Mouse (Mus musculus): ENCODE results near the gene Hist1h2ad. TPM values are rescaled to one million over a fixed set of nuclear protein-coding genes. Genes with fewer than 3 reads are reported as not detected.
A peak's percentile ranks its signal among the peaks of the same experiment; 100 is the strongest.
"Not testable (repeated sequence)": the region's sequence is repeated elsewhere in the genome, so short reads cannot be mapped to it uniquely, and the experiment has no call there.

The Hist1h2ad gene
- polyA plus RNA-seq, 1 experiment = 12.2 TPM

DNA sequence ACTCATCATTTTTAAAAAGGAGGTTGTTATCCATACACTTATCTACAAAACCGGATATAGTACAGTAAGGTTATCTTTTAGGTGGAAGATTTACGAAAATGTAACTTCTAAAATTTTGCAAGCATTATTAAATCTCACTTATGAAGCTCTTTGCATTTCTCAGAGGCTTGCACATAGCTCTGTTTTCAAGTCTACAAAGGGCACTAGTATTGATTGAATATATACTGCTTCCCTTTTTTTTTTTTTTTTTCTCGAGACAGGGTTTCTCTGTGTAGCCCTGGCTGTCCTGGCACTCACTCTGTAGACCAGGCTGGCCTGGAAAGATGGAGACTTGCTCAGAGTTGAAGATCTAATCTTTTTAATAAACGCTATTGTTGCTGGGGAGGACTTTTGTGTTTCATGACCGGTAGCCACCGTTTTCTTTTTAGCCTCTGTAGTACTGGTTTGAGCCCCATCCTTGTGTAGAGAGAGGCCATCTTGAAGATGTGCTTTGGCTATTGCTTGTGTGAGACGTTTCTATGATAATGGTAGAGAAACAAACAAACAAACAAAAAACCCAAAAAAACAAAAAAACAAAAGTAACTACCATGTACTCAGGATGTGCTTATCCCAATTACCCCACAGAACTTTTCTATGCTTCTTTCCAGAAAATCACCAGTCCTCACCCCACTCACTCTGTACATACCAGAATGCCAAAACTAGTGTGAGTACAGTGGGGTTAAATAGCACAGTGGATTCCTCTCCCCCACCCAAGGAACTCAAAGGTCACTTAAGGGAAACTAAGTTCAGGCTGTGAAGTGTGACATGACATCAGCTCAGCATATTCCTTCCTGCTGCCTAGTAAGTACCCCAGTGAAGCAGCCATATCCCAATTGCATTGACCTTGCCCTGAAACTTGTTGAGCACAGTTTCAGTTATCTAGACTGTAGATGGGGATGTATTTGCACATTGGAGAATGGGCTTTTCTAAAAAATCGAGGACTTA is 22.0 kb upstream of the Hist1h2ad start:
- Histone ChIP-seq H3K4me1 (ENCODE audit: control insufficient read depth, insufficient read depth, insufficient read length) (peaks cover 4% of the 10 kb centered on the region), H3K36me3 (ENCODE audit: control insufficient read depth, insufficient read depth, low read length) (no peaks in the 10 kb centered on the region), H3K27ac (ENCODE audit: insufficient read depth, low read length) (peak overlapping the region; percentile 84; the same call in 1 of the 2 replicates), H3K27me3 (ENCODE audit: control insufficient read depth, insufficient read depth, low read length) (no peaks in the 10 kb centered on the region), H3K4me3 (ENCODE audit: extremely low read depth, insufficient read depth, insufficient read length) (no peak overlapping the region)
- no peak for TF ChIP-seq CTCF (IDR thresholded peaks at IDR 0.05; ENCODE audit: extremely low read depth, insufficient read depth, insufficient read length, insufficient replicate concordance)
- no peak for TF ChIP-seq POLR2A (IDR thresholded peaks at IDR 0.05; ENCODE audit: low read depth, low read length)
- no peak for DNase-seq (ENCODE audit: low read depth in 1 of 2, low spot score in 2 of 2)
- 45% methylated on average over 8 of the region's 8 CpGs for WGBS

DNA sequence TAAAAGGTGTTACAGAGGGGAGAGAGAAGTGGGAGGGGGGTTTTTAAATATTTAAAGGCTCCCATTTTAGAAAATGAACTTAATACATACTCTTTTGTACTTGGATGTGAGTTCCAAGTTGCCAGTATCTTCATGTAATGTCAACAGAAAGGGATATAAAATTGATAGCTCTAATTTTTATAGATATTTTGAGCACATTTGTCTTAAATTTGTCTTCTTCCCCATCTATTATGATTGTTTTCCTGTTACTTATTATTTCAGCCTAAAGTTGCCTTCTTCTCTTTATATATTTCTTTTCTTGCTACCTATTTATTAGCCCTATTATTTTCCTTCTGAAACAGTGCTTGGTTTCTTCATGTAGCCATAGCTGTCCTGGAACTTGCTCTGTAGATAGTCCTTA is 21.2 kb upstream of the Hist1h2ad start, which contains the start of gene Hist1h1d:
Hist1h1d (plus strand) TSS at position 301 of the 400 bp plus-strand sequence.
- Histone ChIP-seq H3K36me3 (ENCODE audit: control insufficient read depth, insufficient read depth, low read length) (no peaks in the 10 kb centered on the region), H3K27ac (ENCODE audit: insufficient read depth, low read length) (no peak within 1 kb of the TSS), H3K4me1 (ENCODE audit: control insufficient read depth, insufficient read depth, insufficient read length) (peaks cover 4% of the 10 kb centered on the region), H3K4me3 (ENCODE audit: extremely low read depth, insufficient read depth, insufficient read length) (no peak within 1 kb of the TSS), H3K27me3 (ENCODE audit: control insufficient read depth, insufficient read depth, low read length) (no peaks in the 10 kb centered on the region)
- TF ChIP-seq POLR2A (IDR thresholded peaks at IDR 0.05; ENCODE audit: low read depth, low read length) = no peak
- no peak for TF ChIP-seq CTCF (IDR thresholded peaks at IDR 0.05; ENCODE audit: extremely low read depth, insufficient read depth, insufficient read length, insufficient replicate concordance)
- DNase-seq (ENCODE audit: low read depth in 1 of 2, low spot score in 2 of 2) = no peak

GRCm38 (mm10) chr13:23554393-23554792 is 19.8 kb upstream of the Hist1h2ad start:
- Histone ChIP-seq H3K27ac (ENCODE audit: insufficient read depth, low read length) (peak overlapping the region; percentile 81; the same call in 1 of the 2 replicates), H3K36me3 (ENCODE audit: control insufficient read depth, insufficient read depth, low read length) (no peaks in the 10 kb centered on the region), H3K4me3 (ENCODE audit: extremely low read depth, insufficient read depth, insufficient read length) (peak overlapping the region; percentile 62; the same call in 1 of the 2 replicates), H3K4me1 (ENCODE audit: control insufficient read depth, insufficient read depth, insufficient read length) (peaks cover 4% of the 10 kb centered on the region), H3K27me3 (ENCODE audit: control insufficient read depth, insufficient read depth, low read length) (no peaks in the 10 kb centered on the region)
- WGBS = 27% methylated on average over 9 of the region's 9 CpGs
- no peak for DNase-seq (ENCODE audit: low read depth in 1 of 2, low spot score in 2 of 2)
- TF ChIP-seq POLR2A (IDR thresholded peaks at IDR 0.05; ENCODE audit: low read depth, low read length) (no peak), CTCF (IDR thresholded peaks at IDR 0.05; ENCODE audit: extremely low read depth, insufficient read depth, insufficient read length, insufficient replicate concordance) (no peak)

GRCm38 (mm10) chr13:23554925-23555838 is 19.0 kb upstream of the Hist1h2ad start:
- no peak for TF ChIP-seq CTCF (IDR thresholded peaks at IDR 0.05; ENCODE audit: extremely low read depth, insufficient read depth, insufficient read length, insufficient replicate concordance)
- TF ChIP-seq POLR2A (IDR thresholded peaks at IDR 0.05; ENCODE audit: low read depth, low read length) = peak; percentile 95
- Histone ChIP-seq H3K27ac (ENCODE audit: insufficient read depth, low read length) (peak overlapping the region; percentile 95), H3K27me3 (ENCODE audit: control insufficient read depth, insufficient read depth, low read length) (no peaks in the 10 kb centered on the region), H3K4me1 (ENCODE audit: control insufficient read depth, insufficient read depth, insufficient read length) (peaks cover 4% of the 10 kb centered on the region), H3K4me3 (ENCODE audit: extremely low read depth, insufficient read depth, insufficient read length) (peak overlapping the region; percentile 62), H3K36me3 (ENCODE audit: control insufficient read depth, insufficient read depth, low read length) (no peaks in the 10 kb centered on the region)
- WGBS = under 1% methylated on average over 54 of the region's 54 CpGs
- DNase-seq (ENCODE audit: low read depth in 1 of 2, low spot score in 2 of 2) = peak in 1 of 2 experiments; percentile 75

GRCm38 (mm10) chr13:23555839-23556416 is 18.3 kb upstream of the Hist1h2ad start:
- Histone ChIP-seq H3K27me3 (ENCODE audit: control insufficient read depth, insufficient read depth, low read length) (no peaks in the 10 kb centered on the region), H3K4me1 (ENCODE audit: control insufficient read depth, insufficient read depth, insufficient read length) (no peaks in the 10 kb centered on the region; the same call in none of the 2 replicates), H3K27ac (ENCODE audit: insufficient read depth, low read length) (peak overlapping the region; percentile 95), H3K36me3 (ENCODE audit: control insufficient read depth, insufficient read depth, low read length) (no peaks in the 10 kb centered on the region), H3K4me3 (ENCODE audit: extremely low read depth, insufficient read depth, insufficient read length) (peak overlapping the region; percentile 62)
- DNase-seq (ENCODE audit: low read depth in 1 of 2, low spot score in 2 of 2) = peak; percentile 51 to 79
- TF ChIP-seq POLR2A (IDR thresholded peaks at IDR 0.05; ENCODE audit: low read depth, low read length) = peak; percentile 50
- no peak for TF ChIP-seq CTCF (IDR thresholded peaks at IDR 0.05; ENCODE audit: extremely low read depth, insufficient read depth, insufficient read length, insufficient replicate concordance)
- under 1% methylated on average over 18 of the region's 18 CpGs for WGBS

GRCm38 (mm10) chr13:23556906-23557305 is 17.3 kb upstream of the Hist1h2ad start:
- 76% methylated on average over 3 of the region's 3 CpGs for WGBS
- Histone ChIP-seq H3K27me3 (ENCODE audit: control insufficient read depth, insufficient read depth, low read length) (no peaks in the 10 kb centered on the region), H3K4me3 (ENCODE audit: extremely low read depth, insufficient read depth, insufficient read length) (no peak overlapping the region), H3K36me3 (ENCODE audit: control insufficient read depth, insufficient read depth, low read length) (no peaks in the 10 kb centered on the region), H3K4me1 (ENCODE audit: control insufficient read depth, insufficient read depth, insufficient read length) (no peaks in the 10 kb centered on the region; the same call in none of the 2 replicates), H3K27ac (ENCODE audit: insufficient read depth, low read length) (no peak overlapping the region)
- DNase-seq (ENCODE audit: low read depth in 1 of 2, low spot score in 2 of 2) = no peak
- TF ChIP-seq CTCF (IDR thresholded peaks at IDR 0.05; ENCODE audit: extremely low read depth, insufficient read depth, insufficient read length, insufficient replicate concordance) (no peak), POLR2A (IDR thresholded peaks at IDR 0.05; ENCODE audit: low read depth, low read length) (no peak)

DNA sequence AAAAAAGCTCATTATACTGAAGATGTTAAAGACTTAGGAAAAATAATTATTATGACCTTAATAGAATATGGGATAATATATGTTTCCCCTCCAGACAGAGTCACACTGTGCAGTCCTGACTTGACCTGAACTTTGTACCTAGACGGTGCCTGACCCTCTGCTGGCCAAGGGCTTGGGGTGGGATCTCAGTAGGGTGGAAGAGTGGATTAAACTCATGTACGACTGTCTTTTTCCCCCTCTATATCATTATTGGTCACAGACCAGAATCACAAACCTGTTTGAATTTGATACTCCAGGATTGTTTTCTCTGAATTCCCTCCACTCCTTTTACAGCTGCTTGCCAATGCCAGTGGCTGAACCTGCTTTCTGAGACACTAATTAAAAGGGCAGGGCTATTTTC is 13.5 kb upstream of the Hist1h2ad start:
- WGBS = 49% methylated on average over 2 of the region's 2 CpGs
- not testable (repeated sequence) for H3K4me3 ChIP-seq (ENCODE audit: extremely low read depth, insufficient read depth, insufficient read length); H3K27me3 ChIP-seq (ENCODE audit: control insufficient read depth, insufficient read depth, low read length); DNase-seq (ENCODE audit: low read depth in 1 of 2, low spot score in 2 of 2); H3K4me1 ChIP-seq (ENCODE audit: control insufficient read depth, insufficient read depth, insufficient read length); H3K27ac ChIP-seq (ENCODE audit: insufficient read depth, low read length); H3K36me3 ChIP-seq (ENCODE audit: control insufficient read depth, insufficient read depth, low read length)

- H3K4me1 ChIP-seq (ENCODE audit: control insufficient read depth, insufficient read depth, insufficient read length); H3K27me3 ChIP-seq (ENCODE audit: control insufficient read depth, insufficient read depth, low read length); DNase-seq (ENCODE audit: low read depth in 1 of 2, low spot score in 2 of 2); H3K36me3 ChIP-seq (ENCODE audit: control insufficient read depth, insufficient read depth, low read length): not testable (repeated sequence)
- Histone ChIP-seq H3K27ac (ENCODE audit: insufficient read depth, low read length) (peak overlapping the region; percentile 88; the same call in 1 of the 2 replicates), H3K4me3 (ENCODE audit: extremely low read depth, insufficient read depth, insufficient read length) (peak overlapping the region; percentile 54)
- 0% methylated on average over 2 of the region's 5 CpGs for WGBS
Observed at GRCm38 (mm10) chr13:23561531-23561882, 12.7 kb upstream of the Hist1h2ad start.
